Mouse (Mus musculus): ENCODE measurements at regions not wholly inside any gene's neighbourhood (a gene's known extent, or its start where the extent isn't known, plus 50 kb on each side); places are given as distances from the start of the nearest gene placed in this dataset.

- no peaks in the 10 kb centered on the region for H3K36me3 ChIP-seq (ENCODE audit: control insufficient read depth, insufficient read depth)
- H3K4me3 ChIP-seq (ENCODE audit: low read length), result no peak overlapping the region
- no peak overlapping the region for H3K27ac ChIP-seq (ENCODE audit: low read length)
- 40% methylated on average over 9 of the region's 9 CpGs for WGBS
- peak; percentile 41; the same call in 1 of the 2 replicates for ATAC-seq (replicated peaks; ENCODE audit: extremely low read depth, insufficient read depth, low FRiP score)
- H3K9ac ChIP-seq (ENCODE audit: low read length), result no peak overlapping the region
- H3K27me3 ChIP-seq (ENCODE audit: control insufficient read depth, insufficient read depth, low read length), result no peaks in the 10 kb centered on the region
- H3K4me1 ChIP-seq (ENCODE audit: control insufficient read depth, insufficient read depth, low read length), result peaks cover 3% of the 10 kb centered on the region; the same call in 1 of the 2 replicates
- H3K4me2 ChIP-seq (ENCODE audit: low read depth, low read length), result peak overlapping the region; percentile 24
- H3K9me3 ChIP-seq (replicated peaks; ENCODE audit: control insufficient read depth, low read length), result no peaks in the 10 kb centered on the region
These were observed 257.7 kb upstream of the Atp11b start for GRCm38 (mm10) chr3:35496027-35496824.

- Histone ChIP-seq H3K27ac (ENCODE audit: low read length) (no peak overlapping the region), H3K4me3 (ENCODE audit: low read length) (no peak overlapping the region), H3K4me2 (ENCODE audit: low read depth, low read length) (no peak overlapping the region), H3K36me3 (ENCODE audit: control insufficient read depth, insufficient read depth) (no peaks in the 10 kb centered on the region), H3K9ac (ENCODE audit: low read length) (no peak overlapping the region), H3K27me3 (ENCODE audit: control insufficient read depth, insufficient read depth, low read length) (no peaks in the 10 kb centered on the region), H3K9me3 (replicated peaks; ENCODE audit: control insufficient read depth, low read length) (no peaks in the 10 kb centered on the region), H3K4me1 (ENCODE audit: control insufficient read depth, insufficient read depth, low read length) (no peaks in the 10 kb centered on the region)
- 63% methylated on average over 1 of the region's 1 CpGs for WGBS
- ATAC-seq (replicated peaks; ENCODE audit: extremely low read depth, insufficient read depth, low FRiP score), result no peak
These were observed 243.6 kb upstream of the Atp11b start for GRCm38 (mm10) chr3:35510314-35510713.

- 80% methylated on average over 4 of the region's 4 CpGs for WGBS
- no peak for ATAC-seq (replicated peaks; ENCODE audit: extremely low read depth, insufficient read depth, low FRiP score)
- H3K27me3 ChIP-seq (ENCODE audit: control insufficient read depth, insufficient read depth, low read length), result no peaks in the 10 kb centered on the region
- no peaks in the 10 kb centered on the region for H3K36me3 ChIP-seq (ENCODE audit: control insufficient read depth, insufficient read depth)
- H3K9ac ChIP-seq (ENCODE audit: low read length), result no peak overlapping the region
- no peak overlapping the region for H3K4me2 ChIP-seq (ENCODE audit: low read depth, low read length)
- H3K4me1 ChIP-seq (ENCODE audit: control insufficient read depth, insufficient read depth, low read length), result no peaks in the 10 kb centered on the region
- H3K9me3 ChIP-seq (replicated peaks; ENCODE audit: control insufficient read depth, low read length), result no peaks in the 10 kb centered on the region
- H3K4me3 ChIP-seq (ENCODE audit: low read length), result no peak overlapping the region
- H3K27ac ChIP-seq (ENCODE audit: low read length), result no peak overlapping the region
These were observed 237.4 kb upstream of the Atp11b start for GRCm38 (mm10) chr3:35516517-35516916.

- Histone ChIP-seq H3K4me3 (ENCODE audit: low read length) (no peak overlapping the region), H3K4me1 (ENCODE audit: control insufficient read depth, insufficient read depth, low read length) (no peaks in the 10 kb centered on the region), H3K36me3 (ENCODE audit: control insufficient read depth, insufficient read depth) (no peaks in the 10 kb centered on the region), H3K4me2 (ENCODE audit: low read depth, low read length) (no peak overlapping the region), H3K27me3 (ENCODE audit: control insufficient read depth, insufficient read depth, low read length) (no peaks in the 10 kb centered on the region), H3K9ac (ENCODE audit: low read length) (no peak overlapping the region), H3K27ac (ENCODE audit: low read length) (no peak overlapping the region), H3K9me3 (replicated peaks; ENCODE audit: control insufficient read depth, low read length) (no peaks in the 10 kb centered on the region)
- ATAC-seq (replicated peaks; ENCODE audit: extremely low read depth, insufficient read depth, low FRiP score), result no peak
- 82% methylated on average over 3 of the region's 3 CpGs for WGBS
These were observed 233.8 kb upstream of the Atp11b start for GRCm38 (mm10) chr3:35520131-35520530.

- H3K4me2 ChIP-seq (ENCODE audit: low read depth, low read length), result no peak overlapping the region
- no peak overlapping the region for H3K27ac ChIP-seq (ENCODE audit: low read length)
- H3K36me3 ChIP-seq (ENCODE audit: control insufficient read depth, insufficient read depth), result no peaks in the 10 kb centered on the region
- no peaks in the 10 kb centered on the region for H3K27me3 ChIP-seq (ENCODE audit: control insufficient read depth, insufficient read depth, low read length)
- H3K4me3 ChIP-seq (ENCODE audit: low read length), result no peak overlapping the region
- no peak for ATAC-seq (replicated peaks; ENCODE audit: extremely low read depth, insufficient read depth, low FRiP score)
- no peaks in the 10 kb centered on the region for H3K9me3 ChIP-seq (replicated peaks; ENCODE audit: control insufficient read depth, low read length)
- H3K4me1 ChIP-seq (ENCODE audit: control insufficient read depth, insufficient read depth, low read length), result no peaks in the 10 kb centered on the region
- H3K9ac ChIP-seq (ENCODE audit: low read length), result no peak overlapping the region
These were observed 206.2 kb upstream of the Atp11b start for GRCm38 (mm10) chr3:35547696-35548095.

- H3K4me2 ChIP-seq (ENCODE audit: low read depth, low read length), result no peak overlapping the region
- no peaks in the 10 kb centered on the region for H3K27me3 ChIP-seq (ENCODE audit: control insufficient read depth, insufficient read depth, low read length)
- H3K27ac ChIP-seq (ENCODE audit: low read length), result no peak overlapping the region
- H3K36me3 ChIP-seq (ENCODE audit: control insufficient read depth, insufficient read depth), result no peaks in the 10 kb centered on the region
- no peak for ATAC-seq (replicated peaks; ENCODE audit: extremely low read depth, insufficient read depth, low FRiP score)
- no peaks in the 10 kb centered on the region for H3K4me1 ChIP-seq (ENCODE audit: control insufficient read depth, insufficient read depth, low read length)
- no peak overlapping the region for H3K4me3 ChIP-seq (ENCODE audit: low read length)
- H3K9me3 ChIP-seq (replicated peaks; ENCODE audit: control insufficient read depth, low read length), result no peaks in the 10 kb centered on the region
- 76% methylated on average over 9 of the region's 9 CpGs for WGBS
- no peak overlapping the region for H3K9ac ChIP-seq (ENCODE audit: low read length)
These were observed 202.1 kb upstream of the Atp11b start for GRCm38 (mm10) chr3:35551791-35552190.

GRCm38 (mm10) chr3:35560425-35560824, 193.5 kb upstream of the Atp11b start:
- Histone ChIP-seq H3K27ac (ENCODE audit: low read length) (no peak overlapping the region), H3K4me1 (ENCODE audit: control insufficient read depth, insufficient read depth, low read length) (no peaks in the 10 kb centered on the region), H3K36me3 (ENCODE audit: control insufficient read depth, insufficient read depth) (no peaks in the 10 kb centered on the region), H3K4me2 (ENCODE audit: low read depth, low read length) (no peak overlapping the region), H3K9me3 (replicated peaks; ENCODE audit: control insufficient read depth, low read length) (no peaks in the 10 kb centered on the region), H3K9ac (ENCODE audit: low read length) (no peak overlapping the region), H3K4me3 (ENCODE audit: low read length) (no peak overlapping the region), H3K27me3 (ENCODE audit: control insufficient read depth, insufficient read depth, low read length) (no peaks in the 10 kb centered on the region)
- WGBS, result 92% methylated on average over 10 of the region's 10 CpGs
- no peak for ATAC-seq (replicated peaks; ENCODE audit: extremely low read depth, insufficient read depth, low FRiP score)

GRCm38 (mm10) chr3:35574402-35574801, 179.5 kb upstream of the Atp11b start:
- no peak for ATAC-seq (replicated peaks; ENCODE audit: extremely low read depth, insufficient read depth, low FRiP score)
- Histone ChIP-seq H3K9me3 (replicated peaks; ENCODE audit: control insufficient read depth, low read length) (no peaks in the 10 kb centered on the region), H3K9ac (ENCODE audit: low read length) (no peak overlapping the region)

More at GRCm38 (mm10) chr3:35574402-35574801, 179.5 kb upstream of the Atp11b start:
- Histone ChIP-seq H3K27ac (ENCODE audit: low read length) (no peak overlapping the region), H3K36me3 (ENCODE audit: control insufficient read depth, insufficient read depth) (no peaks in the 10 kb centered on the region), H3K27me3 (ENCODE audit: control insufficient read depth, insufficient read depth, low read length) (no peaks in the 10 kb centered on the region), H3K4me2 (ENCODE audit: low read depth, low read length) (no peak overlapping the region), H3K4me3 (ENCODE audit: low read length) (no peak overlapping the region), H3K4me1 (ENCODE audit: control insufficient read depth, insufficient read depth, low read length) (no peaks in the 10 kb centered on the region)
- WGBS, result 26% methylated on average over 10 of the region's 10 CpGs
